Mouse (Mus musculus) lung, postnatal 0 days (tissue): Measurements from ENCODE around the gene Plaur.
A peak's percentile ranks its signal among the peaks of the same experiment; 100 is the strongest.

Experiments used
- CTCF ChIP-seq: IDR thresholded peaks from 2 replicates; pipeline ENCODE4 v1.5.1; 2016; ENCODE audit warnings: antibody characterized with exemption, mild to moderate bottlenecking
- EP300 ChIP-seq: IDR thresholded peaks from 2 replicates; pipeline ENCODE4 v1.6.1; 2016; ENCODE audit warnings: antibody characterized with exemption, mild to moderate bottlenecking, control low read depth

GRCm38 (mm10) chr7:24481474-24482207 is 19.4 kb downstream of the Plaur start, which contains the start of gene Cadm4:
- TF ChIP-seq CTCF, result peak; percentile 17; the same call in 1 of the 2 replicates
- TF ChIP-seq EP300, result no peak
